Mouse (Mus musculus) CD4-positive, CD25-positive, alpha-beta regulatory T cell, adult 4 months (primary cell): Measurements from ENCODE around the gene Polr3h. TPM values are rescaled to one million over a fixed set of nuclear protein-coding genes. Genes with fewer than 3 reads are reported as not detected.

Experiments
- ATAC-seq: one replicate; pipeline ENCODE4 v1.8.0; 2017
- polyA plus RNA-seq, 2 experiments: library from polyadenylated mRNA; unstranded; fragments of 100-300 nt; shearing (Covaris generic); gene quantifications; one replicate each; pipeline ENCODE4 v1.2.1; 2017

Gene Polr3h
- polyA plus RNA-seq, 2 experiments from 2014 or later, result 22.0 to 26.3 TPM

- no peak for ATAC-seq
Measured at GRCm38 (mm10) chr15:81860471-81861135, 65.4 kb downstream of the Polr3h start.

- ATAC-seq, result peak; percentile 75
Measured at GRCm38 (mm10) chr15:81859330-81860255, 66.4 kb downstream of the Polr3h start.

DNA sequence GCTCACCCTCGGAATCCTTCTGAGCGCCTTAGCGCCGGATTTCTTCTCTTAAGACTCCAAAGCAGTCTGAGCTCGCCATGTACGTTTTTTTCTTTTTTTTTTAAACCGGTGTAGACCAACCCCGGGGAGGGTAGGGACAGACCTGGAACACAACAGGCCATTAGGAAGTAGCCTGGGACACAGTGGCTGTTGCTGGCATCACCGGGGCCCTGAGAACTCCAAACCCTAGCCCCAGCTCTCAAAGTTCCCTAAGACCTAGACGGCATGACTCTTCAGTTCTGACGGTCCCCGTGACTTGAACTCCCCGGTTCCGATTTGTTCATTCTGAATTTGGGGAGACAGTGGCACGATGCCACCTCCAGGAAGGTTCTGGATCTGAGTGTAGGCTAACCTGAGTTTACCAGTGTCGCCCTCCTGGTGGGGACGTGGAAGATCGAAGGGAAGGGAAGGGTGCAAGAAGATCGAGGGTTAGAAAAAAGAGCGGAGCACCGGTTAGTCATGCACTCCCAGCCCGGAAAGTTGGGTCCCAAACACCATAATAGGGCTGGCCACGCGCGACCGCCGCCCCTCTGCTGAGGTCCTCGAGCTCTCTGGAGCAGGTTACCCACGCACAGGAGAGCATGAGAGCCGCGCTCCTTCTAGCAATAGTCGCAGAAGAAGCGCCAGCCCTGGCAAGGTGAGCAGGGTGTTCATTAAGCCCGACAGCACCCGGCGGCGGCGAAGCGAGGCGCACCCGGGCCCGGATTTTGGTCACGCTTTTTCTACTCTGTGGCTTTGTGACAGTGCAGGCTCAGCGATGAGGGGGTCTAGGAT, 67.3 kb downstream of the Polr3h start, which contains the start of gene Tob2:
Gene Tob2 (minus strand): TSS at position 280 of the 813 bp plus-strand sequence.
- peak; percentile 13 for ATAC-seq

GRCm38 (mm10) chr15:81858138-81858516, 67.9 kb downstream of the Polr3h start:
- ATAC-seq, result peak; percentile 25

DNA sequence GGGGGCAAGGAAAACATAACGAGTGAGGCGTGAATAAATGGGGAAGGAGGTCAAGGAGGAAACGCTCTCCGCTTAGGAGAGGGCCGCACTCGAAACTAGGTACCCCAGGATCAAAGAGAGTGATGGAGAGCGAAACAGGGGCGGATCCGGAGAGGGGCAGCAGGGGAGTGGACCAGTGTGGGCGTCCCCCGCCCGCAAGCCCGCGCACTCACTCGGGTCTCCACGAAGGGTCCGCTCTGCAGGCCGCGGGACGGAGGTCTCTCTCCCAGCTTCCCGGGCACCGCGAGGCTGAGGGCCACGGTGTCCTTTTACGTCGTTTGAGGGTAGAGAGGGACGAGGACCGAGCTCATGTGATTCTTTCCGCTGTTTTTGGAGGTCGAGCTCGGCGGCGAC, 68.3 kb downstream of the Polr3h start:
- ATAC-seq, result no peak

DNA sequence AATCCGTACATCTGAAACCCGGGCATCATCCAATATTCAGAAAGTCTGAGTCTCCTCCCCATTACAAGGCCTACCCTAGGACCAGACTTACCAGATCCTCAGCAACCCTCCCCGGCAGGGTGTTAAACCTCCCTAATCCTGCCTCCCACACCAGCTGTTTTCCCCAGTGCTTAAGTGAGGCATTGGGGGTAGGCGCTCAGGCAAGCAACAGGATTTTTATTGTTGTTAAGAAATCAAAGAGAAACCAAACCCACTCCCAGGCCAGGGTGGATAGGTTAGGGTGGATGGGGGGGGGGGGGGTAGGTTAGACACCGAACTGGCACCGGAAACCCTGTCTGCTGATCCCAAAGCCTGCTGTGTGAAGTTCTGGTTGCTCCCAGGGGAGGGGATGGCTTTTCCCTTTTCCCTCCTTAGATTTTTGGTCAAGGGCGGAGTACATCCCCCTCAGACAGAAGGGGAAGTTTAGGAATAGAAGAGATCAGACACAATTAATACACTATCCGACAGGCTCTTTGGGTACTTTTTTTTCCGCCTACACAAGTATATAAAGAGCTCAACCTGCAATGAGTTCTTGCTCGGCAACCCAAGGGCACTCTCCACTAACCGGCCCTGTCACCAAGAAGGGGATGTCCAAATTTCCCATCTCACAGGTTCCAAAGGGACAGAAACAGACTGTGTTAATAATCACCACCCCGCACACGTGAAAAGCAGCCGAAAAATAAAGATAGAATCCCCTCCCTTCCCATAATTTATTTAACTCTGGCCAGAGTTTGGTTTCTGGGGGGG, 68.9 kb downstream of the Polr3h start:
- ATAC-seq, result no peak

- ATAC-seq, result peak; percentile 56
Measured at GRCm38 (mm10) chr15:81856030-81856790, 69.8 kb downstream of the Polr3h start.

DNA sequence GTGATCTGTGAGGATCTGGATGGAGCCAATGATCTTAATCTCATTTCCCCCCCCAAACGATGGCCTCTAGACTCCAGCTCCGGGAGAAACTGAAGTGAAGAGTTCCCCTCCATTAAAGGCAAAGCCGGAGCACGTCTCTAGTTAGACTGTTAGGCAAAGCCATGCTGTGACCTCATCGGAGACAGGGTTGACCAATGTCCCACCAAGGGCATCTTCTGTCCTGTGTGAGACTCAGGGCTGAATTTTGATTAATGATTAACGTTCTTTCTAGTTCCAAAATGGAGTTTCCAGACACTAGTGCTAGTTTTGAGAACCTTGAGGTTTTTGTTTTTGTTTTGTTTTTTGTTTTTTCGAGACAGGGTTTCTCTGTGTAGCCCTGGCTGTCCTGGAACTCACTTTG, 73.0 kb downstream of the Polr3h start:
- no peak for ATAC-seq

- no peak for ATAC-seq
Measured at GRCm38 (mm10) chr15:81852411-81853000, 73.5 kb downstream of the Polr3h start.

GRCm38 (mm10) chr15:81851375-81851774, 74.7 kb downstream of the Polr3h start:
- ATAC-seq, result no peak

DNA sequence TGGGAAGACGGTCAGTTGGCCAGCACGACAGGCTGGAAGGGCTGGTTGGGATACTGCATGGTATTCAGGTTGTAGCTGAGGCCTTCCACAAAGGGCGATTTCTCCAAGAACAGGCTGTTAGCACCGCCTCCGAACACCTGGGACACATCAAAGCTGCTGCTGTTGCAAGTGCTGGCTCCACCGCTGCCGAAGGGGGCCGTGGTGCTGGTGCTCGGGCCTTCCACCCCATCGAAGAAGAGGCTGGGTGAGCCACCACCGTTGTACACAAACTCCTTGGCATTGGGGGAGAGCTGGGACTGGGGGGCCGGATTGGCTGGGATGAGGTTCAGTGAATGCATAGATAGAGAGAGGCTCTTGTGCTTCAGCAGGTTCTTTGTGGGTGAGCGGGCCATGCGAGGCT, 75.3 kb downstream of the Polr3h start:
- no peak for ATAC-seq

- ATAC-seq, result no peak
Measured at GRCm38 (mm10) chr15:81849104-81849503, 76.9 kb downstream of the Polr3h start.

- peak; percentile 92 for ATAC-seq
Measured at GRCm38 (mm10) chr15:81848301-81848700, 77.7 kb downstream of the Polr3h start.

DNA sequence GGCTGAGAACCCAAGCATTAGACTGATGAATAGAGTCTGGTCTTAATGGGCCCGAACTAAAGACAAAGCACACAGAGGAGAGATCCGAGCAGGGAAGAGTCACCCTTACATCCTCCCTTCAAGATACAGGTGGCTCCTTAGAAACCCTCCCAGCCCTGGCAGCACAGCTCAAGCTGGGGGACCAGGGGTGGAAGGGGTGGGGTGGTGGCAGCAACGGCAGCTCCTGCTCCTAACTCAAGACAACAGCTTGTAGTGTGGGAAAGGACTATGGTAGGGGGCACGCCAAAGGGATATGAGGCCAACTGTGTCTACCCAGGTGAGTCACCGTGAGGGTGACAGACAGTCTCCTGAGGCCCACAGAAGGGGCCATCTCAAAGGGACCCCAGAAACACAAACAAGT, 78.2 kb downstream of the Polr3h start:
- ATAC-seq, result no peak

DNA sequence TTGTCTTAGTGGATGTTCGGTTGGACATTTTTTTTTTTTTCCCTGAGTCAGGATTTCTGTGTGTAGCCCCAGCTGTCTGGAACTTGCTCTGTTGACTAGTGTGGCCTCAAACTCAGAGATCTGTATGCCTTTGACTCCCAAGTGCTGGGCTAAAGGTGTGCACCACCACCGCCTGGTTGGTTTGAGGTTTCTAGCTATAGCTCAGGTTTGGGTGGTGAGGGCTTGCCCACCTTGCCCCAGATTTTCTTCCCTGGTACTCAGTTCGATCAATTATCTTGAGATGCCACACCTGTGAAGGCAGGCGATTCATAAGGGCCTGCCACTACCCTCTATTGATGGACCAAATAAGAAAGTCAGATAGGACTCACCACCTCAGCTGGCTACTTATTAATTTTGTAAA, 78.9 kb downstream of the Polr3h start:
- ATAC-seq, result no peak

DNA sequence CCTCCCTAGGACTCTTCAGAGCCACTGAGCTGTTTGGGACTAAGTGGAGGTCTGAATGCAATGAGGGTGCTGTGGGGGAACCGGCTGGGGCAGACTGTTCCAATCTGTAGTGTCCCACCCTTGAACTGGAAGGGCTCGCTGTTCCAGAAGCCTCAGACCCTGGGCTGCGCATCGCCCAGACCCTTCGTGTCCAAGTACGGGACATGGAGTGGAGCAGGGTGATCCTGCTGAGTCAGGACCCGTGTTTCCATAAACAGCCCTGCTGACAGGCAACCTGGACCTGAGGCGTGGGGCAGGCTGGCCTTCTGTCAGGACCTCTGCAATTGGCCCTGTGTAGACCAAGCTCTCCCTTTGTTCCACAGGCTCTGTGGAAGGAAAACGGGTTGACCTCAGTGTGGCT, 79.3 kb downstream of the Polr3h start:
- ATAC-seq, result no peak

DNA sequence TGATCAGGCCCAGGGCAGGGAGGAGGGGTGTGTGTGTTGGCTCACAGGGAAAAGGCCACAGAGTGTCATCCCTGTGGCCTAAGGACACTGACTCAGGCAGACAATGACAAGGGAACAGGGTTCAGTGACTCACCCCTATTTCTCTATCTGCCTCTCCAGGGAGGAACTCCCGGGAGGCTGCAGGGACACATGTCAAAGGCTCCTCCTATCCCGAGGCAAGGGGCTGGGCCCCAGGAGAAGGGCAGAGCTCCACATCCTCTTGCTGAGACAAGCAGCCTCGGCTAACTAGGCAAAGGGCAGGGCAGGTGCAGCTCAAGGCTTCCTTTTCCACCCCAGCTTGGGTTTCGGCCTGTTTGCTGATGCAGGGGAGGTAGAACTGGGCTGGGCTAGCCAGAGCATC, 80.3 kb downstream of the Polr3h start:
- ATAC-seq, result no peak

- ATAC-seq, result no peak
Measured at GRCm38 (mm10) chr15:81845033-81845625, 80.9 kb downstream of the Polr3h start.

DNA sequence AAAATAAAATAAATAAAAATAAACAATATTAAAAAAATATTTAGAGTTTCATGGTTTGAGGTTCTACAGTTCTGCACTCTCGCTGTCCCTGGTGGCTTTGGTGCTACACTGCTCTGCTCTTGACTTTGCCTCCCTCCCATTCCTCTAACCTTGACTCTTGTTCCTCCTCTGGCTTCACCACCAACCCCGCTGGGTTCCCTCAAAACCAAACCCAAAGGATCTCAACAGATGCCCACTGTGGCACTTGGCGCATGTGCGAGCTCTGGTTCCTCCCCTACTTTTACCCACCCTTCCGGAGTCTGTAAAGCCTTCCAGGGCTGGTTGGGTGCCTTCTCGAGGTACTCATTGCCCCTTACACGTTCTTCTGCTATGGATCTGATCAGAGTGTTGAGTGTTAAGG, 83.8 kb downstream of the Polr3h start:
- no peak for ATAC-seq

GRCm38 (mm10) chr15:81840306-81840705, 85.7 kb downstream of the Polr3h start:
- ATAC-seq, result no peak

DNA sequence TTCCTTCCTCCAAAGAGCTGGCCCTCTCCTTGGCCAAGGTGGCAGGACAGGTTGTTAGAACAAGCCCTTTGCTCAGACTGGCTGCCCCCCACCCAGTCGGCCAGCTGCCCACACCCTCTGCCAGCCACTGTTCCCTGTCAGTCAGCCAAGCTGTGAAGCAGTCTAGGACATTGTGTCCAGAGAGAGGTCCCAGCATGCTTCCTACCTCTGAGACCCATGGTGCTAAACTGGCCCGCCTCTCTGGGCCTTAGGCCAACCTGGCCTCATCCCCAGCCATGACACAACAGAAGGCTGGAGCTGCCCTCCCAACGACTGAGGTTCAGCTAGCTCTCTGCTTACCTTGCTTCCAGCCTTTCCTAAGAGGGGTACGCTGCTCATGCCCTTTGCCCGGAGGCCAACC, 86.4 kb downstream of the Polr3h start:
- no peak for ATAC-seq
